Mouse (Mus musculus): ENCODE results near the gene Ntmt1.

The Ntmt1 gene

DNA sequence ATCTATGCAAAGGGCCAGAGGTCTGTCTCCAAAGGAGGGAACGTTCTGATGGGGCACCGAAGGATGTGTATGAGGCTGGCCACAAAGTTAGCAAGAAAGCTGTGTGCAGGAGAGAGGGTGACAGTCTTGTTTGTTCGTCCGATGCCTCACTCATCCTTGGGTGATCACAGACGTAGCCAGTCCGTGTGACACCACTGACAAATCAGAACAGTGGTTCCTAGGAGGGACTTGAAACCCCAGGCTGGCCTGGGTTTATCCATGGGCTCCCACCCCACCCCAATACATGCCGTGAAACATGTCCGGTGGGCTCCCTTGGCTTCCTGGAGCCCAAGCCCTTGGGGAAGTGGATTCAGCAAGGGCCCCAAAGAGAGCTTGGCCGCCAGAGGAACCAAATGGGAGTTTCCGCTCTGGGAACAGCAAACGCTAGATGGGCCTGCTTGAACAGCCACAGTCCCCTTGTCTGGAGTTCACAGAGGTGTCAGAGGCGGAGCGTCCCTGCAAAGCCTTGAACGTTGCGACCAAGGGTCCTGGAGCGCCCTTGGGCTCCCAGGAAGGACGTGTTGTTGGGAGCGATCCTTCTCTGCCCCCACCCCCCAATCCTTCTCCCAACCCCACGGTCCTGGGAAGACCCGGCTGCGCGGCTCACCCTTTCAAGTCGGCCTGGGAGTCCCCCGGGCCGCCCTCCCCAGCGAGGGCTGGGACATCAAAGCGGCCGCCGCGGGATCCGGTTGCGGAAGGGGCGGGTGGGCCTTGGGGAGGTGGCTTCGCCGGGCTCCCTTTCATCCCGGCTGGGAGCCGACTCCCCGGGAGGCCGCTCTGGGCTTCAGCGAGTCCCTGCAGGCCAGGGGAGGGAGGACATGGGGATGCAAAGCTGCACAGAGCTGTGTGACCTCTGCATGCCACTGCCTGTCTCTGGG lies 23.3 kb upstream of the Ntmt1 start:
- peak; percentile 62 for DNase-seq

DNA sequence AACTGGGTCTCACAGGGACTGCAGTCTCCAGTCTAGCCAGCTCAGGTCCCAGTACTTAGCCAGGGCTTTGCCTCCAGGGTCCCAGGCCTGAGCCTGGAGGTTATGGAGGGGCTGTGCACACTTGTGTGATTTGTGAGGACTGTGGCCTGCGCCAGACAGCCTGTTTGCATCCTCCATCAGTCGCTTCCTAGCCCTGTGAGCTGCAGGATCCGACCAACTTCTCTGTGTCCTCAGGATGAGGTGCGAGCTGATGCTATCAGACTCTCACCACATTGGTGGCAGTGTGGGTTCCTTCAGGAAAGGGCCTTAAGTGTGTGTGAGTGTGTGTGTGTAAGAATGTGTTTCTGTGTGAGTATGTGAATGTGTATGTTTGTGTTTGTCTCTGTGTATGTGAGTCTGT lies 20.2 kb upstream of the Ntmt1 start:
- DNase-seq = no peak

GRCm38 (mm10) chr2:30792061-30792460 lies 15.6 kb upstream of the Ntmt1 start:
- no peak for DNase-seq

DNA sequence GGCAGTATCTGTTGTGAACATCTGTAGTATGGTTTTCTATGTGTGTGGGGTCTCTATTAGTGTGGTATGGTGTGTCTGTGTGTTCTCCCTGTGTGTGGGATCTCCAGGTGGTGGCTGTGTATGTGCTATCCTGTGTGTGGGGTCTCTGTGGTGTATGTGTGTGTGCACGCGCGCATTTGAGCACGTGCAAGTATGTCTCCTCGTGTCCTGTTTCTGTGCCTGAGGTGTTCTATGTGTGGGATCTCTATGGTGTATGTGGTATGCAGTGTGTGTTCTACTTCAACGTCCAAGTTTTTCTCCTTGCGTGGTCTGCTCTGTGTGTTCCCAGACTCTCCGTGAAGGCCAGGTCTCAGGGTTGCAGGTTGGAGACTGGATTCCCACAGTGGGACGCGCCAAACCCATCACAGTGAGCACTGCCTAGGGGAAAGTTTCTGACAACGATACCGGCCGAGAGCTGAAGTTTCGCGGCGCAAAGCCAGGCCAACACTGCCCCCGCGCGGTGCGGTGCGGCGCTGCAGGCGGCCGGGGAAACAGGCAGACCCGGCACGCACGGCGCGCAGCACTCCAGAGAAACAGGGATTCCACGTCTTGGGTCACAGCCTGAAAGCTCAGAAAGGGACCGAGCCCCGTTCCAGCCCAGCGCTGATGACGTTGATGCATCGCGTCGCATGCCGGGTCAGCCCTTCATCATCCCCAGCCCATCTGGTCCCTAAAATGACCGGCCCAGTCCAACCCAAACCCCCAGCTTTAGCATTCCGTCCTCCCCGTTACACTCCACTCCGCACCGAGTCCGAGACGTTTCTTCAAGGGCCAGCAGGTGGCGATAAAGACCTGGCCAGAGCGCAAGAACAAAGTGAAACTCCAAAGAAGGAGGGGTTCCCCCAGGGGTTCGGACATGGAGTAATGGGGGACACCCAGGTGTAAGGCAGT lies 13.2 kb upstream of the Ntmt1 start:
- DNase-seq = peak; percentile 94

DNA sequence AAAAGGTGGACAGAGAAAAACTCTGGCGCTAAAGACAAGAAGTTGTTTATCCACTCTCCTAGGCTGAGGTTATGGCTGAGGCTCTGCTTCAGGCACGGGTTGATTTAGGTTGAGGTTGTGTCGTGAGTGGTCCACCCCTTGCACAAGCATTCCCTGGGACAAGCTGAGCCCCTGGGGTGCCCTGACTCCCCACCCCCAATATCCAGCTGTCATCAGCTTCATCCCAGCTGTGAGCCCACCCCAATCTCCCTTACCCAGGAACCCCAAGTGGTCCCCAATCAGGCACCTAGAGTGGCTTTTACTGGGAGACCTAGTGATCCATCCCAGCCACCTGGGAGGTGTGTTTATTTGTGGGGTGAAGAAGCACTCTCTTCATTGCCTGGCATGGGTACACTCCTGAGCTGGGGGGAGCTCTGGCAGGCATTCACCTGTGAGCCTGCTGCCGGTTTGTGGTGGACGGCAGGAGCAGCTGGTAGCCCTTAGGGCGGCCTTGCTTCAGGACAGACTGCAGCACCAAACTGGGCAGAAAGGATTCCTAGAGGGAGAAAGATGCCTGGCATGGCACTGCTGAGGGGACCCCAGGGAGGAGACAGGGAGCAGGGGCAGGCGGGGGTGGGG lies 12.2 kb upstream of the Ntmt1 start:
- no peak for DNase-seq

GRCm38 (mm10) chr2:30795889-30796275 lies 11.7 kb upstream of the Ntmt1 start:
- DNase-seq = no peak

- peak; percentile 94 for DNase-seq
Measured at GRCm38 (mm10) chr2:30796382-30796781, 11.2 kb upstream of the Ntmt1 start.

DNA sequence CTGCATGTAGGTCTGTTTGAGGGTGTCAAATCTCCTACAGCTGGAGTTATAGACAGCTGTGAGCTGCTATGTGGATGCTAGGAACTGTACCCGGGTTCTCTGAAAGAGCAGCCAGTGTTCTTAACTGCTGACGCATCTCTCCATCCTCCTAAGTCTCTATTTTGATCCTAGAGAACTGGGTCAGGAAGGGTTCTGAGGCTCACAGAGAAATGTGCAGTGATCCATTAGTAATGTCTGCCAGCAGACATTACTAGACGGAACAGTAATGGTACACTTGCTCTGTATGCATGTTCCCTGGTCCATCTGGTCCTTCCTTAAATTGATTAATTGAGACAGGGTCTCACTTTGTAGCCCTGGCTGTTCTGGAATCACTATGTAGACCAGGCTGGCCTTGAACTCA lies 8.2 kb upstream of the Ntmt1 start:
- peak; percentile 62 for DNase-seq

DNA sequence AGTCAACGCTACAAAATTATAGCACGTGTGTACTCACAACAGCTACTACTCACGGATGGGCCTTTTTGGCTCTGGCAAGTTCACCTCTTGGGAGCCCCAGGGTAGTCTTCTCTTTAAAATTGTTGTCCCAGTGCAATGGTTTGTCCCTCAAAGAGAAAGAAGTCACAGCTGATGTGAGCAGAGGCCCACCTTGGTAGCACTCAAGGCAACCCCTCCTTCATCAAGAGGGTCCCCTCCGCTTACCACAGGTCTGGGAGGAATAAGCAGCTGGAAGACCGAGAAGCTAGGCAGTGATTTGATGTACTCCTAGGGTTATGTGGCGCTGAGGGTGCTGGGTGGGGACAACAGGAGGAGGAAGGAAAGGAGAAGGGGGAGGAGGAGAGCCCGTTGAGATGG lies 7.0 kb upstream of the Ntmt1 start:
- no peak for DNase-seq

DNA sequence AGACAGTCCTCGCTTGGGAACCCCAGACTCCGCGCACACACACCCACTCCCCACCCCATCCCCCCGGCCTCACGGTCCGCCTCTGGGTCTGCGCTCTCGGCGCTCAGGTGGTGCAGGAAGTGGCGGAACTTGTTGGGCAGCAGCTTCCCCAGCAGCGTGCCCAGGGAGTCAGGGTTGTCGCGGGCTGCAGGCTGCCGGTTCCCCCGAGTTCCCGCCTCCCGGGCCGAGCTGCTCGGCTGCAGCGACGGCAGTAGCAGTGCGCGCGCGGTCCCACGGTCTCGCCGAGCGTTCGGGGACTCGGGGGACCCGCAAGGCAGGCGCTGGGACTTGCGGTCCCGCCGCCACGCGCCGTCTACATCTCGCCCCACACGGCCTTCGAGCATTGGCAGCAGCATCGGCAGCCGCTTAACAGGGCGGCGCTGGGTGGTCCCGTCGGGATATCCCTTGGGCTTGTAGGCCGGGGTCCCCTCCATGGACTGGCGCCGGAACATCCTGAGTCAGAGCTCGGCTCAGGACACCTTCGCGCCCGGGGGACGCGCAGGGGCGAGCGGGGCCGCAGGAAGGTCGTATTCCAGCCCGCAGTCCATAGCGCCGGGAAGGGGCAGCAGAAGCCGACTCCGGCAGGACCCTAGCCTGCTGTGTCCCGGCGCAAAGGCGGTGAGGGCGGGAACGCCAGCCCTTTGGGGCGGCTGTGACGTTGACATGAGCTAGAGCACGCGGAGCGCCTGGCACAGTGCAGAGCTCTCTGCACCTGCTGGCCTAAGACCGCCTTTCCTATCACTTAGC lies 6.4 kb upstream of the Ntmt1 start:
- peak; percentile 67 for DNase-seq

DNA sequence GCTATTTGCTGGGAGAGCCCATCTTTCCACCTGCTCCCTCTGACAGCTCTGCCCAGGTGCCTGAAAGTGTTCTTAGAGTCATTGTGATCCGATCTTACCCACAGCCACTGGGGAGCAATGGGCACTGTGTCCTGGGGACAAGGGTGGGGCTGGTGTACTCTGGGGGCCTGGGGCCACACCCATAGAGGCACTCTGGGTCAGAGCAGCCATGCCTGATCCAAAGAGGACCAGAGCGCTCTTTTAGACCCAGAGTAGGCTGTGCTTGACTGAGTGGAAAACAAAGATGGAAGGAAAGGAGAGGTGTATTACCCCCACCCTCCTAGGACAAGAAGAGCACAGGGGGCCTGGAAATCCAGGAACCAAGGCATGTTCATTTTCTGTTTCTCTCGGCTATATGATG lies 4.0 kb upstream of the Ntmt1 start, which contains the start of gene 1700001O22Rik:
Gene 1700001O22Rik (minus strand): TSS at position 58 of the 400 bp plus-strand sequence.
- no peak for DNase-seq

GRCm38 (mm10) chr2:30805983-30806382 lies 1.6 kb upstream of the Ntmt1 start:
- DNase-seq = no peak

DNA sequence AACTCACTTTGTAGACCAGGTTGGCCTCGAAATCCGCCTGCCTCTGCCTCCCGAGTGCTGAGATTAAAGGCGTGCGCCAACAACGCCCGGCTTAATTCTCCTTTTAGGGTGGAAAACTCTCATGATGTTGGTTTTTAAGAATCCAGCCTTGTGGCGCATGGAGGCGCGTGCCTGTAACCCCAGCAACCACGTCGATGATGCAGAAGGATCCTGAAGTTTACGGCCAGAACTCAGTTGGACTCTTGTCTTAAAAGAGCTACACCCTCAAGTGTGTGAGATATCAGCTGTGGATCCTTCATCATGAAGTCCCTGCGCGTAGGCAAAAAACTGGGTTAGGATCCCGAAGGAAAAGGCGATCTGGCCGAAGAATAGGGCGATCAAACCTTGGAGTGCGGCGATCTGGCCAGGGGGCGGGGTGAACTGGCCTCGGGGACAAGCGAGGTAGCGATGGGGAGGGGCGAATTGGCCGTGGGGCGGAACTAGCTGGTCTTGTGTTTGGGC lies 429 bp upstream of the Ntmt1 start:
- no peak for DNase-seq

DNA sequence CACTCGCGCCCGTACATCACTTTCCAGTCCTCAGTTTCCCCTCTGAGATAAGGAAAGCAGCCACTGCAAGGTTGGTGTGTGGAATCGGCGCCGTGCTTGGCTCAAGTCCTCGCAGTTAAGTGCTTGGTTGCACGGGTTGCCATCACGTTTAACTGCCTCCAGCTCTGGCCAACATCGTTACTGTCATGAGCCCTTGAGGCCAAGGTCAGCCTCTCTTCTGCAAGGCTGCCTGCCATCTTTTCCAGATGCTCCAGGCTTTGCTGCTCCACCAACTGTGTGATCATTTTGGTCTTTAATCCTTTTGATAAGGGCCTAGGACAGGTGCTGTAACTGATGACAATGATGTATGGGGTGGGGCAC lies 650 bp downstream of the Ntmt1 start:
- DNase-seq = no peak

GRCm38 (mm10) chr2:30809503-30809902 lies 1.9 kb downstream of the Ntmt1 start:
- DNase-seq = no peak

DNA sequence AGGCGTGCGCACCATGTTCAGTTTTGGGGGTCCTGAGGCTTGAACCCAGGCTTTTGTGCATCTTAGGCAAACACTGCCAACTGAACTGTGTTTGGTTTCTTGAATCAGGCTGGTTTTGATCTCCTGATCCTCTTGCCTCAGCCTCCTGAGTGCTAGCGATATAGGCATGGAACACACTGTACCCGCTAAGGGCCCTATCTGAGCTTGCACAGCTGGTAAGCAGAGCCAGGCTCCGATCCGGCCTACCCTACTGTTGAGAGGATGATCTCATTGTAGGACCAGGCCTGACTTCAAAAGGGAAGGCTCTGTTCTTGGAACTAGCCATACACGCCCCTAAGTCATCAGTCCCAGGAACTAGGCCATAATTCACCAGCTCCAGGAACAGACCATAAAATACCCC lies 2.9 kb downstream of the Ntmt1 start:
- no peak for DNase-seq

DNA sequence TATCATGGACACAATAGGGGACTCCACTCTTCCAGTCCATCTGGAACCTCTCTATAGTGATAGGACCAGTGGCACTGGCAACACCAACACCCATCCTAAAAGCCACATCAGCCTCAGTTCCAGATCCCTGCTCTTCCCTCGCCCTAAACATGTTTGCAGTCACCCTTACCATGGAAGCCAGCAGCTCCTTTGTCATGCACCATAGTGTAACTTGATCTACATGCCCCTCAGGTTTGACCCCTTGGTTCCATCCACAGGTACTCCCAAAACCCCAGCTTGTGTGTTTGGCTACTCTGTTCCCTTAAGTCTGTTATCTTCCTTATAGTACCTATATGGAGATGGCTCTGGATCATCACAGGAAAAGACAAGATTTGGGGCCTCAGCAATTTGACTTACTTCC lies 8.8 kb downstream of the Ntmt1 start:
- DNase-seq = no peak

GRCm38 (mm10) chr2:30819873-30820272 lies 12.2 kb downstream of the Ntmt1 start:
- no peak for DNase-seq

DNA sequence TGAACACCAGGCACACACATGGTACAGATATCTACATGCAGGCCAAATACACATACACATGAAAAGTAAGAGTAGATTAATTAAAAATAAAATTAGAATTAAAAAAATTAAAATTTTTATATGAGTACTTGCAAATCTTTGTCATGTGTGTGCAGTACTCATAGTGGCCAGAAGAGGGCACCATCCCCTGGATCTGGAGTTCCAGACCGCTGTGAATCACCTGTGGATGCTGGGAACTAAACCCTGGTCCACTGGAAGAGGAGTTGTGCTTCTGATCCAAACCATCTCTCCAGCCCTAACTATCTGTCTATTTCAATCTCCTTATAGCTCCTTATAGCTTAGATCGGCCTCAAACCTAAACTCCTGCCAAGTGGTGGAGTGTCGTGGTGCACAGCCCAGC lies 13.4 kb downstream of the Ntmt1 start:
- no peak for DNase-seq

DNA sequence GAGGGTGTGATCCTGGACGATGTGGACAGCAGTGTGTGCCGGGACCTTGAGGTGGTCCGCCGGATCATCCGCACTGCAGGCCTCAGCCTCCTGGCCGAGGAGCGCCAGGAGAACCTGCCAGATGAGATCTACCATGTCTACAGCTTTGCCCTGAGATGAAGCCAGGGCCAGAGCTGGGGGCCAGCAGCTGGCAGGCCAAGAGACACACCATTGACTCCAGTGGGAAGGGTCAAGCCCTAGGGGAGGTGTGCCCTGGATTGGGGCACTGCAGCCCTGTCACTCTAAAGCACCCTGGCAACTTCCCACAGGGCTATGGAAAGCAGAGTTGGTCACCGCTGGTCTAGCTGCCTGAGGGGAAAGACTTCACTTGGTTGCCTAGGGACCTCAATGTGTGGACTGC lies 14.8 kb downstream of the Ntmt1 start:
- peak; percentile 23 for DNase-seq

GRCm38 (mm10) chr2:30823385-30824153 lies 15.9 kb downstream of the Ntmt1 start:
- peak; percentile 47 for DNase-seq

Measured in retina, postnatal 1 day (tissue).